Mouse (Mus musculus) subcutaneous adipose tissue, adult 2 months (tissue): ENCODE measurements around the gene Ints14. TPM values are rescaled to one million over a fixed set of nuclear protein-coding genes. Genes with fewer than 3 reads are reported as not detected.

Experiments
- polyA plus RNA-seq: library from polyadenylated mRNA; depleted of rRNA; stranded (reverse); fragments of >200 nt; gene quantifications from 2 replicates; pipeline ENCODE4 v1.2.3, GENCODE M21; 2012; ENCODE audit warnings: low replicate concordance; rRNA removed

Ints14 gene
- polyA plus RNA-seq: 19.2 and 23.6 TPM in 2 replicates

DNA sequence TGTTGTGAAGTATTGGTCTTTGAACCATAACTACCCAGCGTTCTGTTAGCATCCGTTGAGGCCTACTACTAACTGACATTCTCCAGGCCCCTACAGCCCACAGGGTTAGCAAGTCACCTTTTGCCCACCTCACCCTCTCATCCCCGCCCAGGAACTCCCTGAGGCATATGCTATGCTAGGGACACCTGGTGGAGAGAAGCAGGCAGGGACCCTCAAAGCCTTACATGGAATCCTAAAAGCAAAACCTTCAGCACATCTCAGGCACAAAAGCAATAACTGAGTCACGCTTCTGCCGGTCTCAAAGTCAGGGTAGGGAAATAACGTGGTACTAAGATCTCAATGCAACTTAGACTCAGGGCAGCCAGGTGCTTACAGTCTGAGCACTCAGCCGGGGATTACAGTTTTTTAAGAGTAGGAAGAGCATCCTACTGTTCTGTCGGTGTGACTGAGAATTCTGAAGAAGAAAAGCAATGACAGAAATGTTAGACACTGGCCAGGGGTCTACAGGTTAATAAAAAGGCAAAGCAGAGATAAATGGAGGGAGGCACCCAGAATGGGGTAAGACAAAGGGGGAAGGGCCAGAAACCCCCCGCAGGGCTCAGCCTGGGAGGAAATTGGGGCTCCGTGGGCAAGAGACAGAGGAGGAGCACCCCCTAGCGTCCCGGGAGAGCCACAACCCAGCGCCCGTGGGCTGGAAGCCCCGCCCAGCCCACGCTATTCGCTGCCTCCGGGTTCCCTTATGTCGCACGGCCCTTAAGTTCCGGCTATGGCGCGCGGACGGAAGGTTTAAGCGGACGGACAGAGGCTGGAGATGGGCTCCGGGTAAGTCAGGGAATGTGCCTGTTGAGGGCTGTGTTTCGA is at the start of gene Ints14:
Gene Ints14, plus strand, starts transcription at position 789 of the 861 bp plus-strand sequence.

DNA sequence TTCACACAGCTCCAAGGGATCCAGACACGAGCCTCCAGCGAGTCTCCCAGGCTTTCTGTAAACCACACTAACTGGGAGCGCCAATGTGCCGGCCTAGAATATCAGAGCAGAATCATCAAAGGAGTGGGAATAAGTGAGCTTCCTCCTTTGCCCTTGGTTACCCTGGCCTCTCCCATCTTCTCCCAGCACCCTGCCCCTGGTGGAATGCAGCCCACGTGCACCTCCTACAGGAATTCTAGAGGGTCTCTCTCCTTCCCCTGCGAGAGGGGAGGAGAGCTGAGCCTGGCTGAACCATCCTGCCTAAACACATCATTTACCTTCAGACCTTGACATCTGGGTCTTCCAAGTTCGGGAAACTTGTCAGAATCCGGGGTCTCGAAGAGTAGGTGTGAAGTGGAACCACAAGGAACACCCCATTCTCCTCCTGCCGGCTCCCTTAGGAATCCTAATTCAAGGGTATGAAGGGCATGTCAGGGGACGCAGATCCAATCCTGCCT is 9.5 kb upstream of the Ints14 start, which contains the start of gene Slc24a1:
Gene Slc24a1, minus strand, starts transcription at position 447 of the 497 bp plus-strand sequence.

DNA sequence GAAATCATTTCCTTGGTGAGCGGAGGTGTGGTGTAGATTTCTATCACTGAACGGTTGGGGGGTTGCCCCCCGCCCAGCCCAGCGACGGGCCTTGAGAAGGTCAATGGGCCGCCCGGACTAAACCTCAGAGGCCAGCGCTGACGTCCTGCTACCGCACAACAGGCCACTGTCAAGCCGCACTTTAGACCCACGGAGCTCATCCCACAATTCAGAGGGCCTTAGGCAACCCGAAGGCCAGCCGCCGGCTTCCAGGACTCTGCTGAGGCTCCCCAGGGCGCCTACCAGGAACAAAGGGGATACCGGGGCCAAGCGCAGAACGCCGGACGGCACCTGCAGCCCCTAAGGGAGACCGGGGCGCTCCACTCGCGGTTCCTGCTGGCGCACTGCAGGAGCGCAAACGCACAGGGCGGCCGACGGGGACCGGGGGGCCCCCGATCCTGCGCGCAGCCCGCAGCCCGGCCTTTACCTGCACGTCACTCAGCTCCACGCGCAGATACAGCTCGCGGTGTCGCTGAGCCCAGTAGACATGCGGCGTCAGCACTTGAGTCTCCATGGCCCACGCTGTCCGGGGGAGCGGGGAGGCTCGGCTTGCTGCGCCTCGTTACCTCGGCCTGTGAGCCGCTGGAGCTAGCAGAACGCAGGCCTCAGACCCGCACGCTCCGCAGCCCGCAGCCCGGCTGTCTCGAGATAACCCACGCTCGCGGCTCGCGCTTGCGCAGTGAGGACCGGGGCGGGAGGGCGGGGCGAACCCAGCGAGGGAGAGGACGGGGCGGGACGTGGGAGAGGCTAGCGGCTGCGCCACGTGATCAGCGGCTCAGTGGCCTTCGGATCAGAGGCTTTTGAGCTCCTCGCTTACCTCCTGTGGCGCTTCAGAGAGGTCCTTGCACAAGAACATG is 60.5 kb downstream of the Ints14 start, which contains the start of gene Hacd3:
Gene Hacd3, minus strand, starts transcription at position 703 of the 896 bp plus-strand sequence.

DNA sequence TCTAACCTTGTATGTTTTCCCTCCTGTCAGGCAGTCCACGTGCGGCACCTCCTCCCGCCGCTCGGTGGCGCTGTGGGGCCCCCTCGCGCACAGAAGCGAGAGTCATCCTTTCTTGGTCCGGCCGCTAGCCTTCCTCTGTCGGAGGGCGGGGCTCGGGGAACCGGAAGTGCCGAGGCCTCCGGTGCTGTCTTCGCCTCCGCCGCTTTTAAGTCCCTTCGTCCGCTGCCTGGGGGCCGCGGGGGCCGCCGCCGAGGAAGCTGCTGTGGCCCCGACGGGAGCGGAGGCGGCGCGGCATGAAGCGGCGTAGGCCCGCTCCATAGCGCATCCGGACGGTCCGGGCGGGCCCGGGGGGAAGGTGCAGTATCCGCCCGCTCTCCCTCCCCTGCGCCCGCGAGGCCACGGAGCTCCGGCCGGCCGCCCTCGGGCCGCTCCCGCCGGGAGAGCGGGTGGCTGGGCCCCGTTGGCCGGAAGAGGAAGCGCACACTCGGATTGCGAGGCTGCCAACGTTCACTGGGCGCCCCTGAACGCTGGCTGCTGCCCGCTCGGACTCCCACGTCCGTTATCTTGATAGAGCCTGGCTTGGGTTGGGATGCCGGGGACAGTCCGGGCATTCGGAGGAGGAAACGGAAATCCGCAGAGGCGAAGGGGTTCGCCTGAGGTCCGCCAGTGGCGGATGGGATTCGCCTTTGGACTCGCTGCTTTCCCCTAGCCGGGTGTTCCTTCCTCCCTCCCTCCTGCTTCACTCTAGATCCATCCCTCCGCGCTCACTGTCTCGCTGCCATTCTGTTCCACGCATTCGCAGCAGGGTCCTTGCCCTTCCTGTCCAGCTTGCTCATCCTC is 71.8 kb downstream of the Ints14 start, which contains the start of gene Dpp8:
Gene Dpp8, plus strand, starts transcription at position 146 of the 840 bp plus-strand sequence.

Other genes with a start within 250 kb of the Ints14 start
- gene Rab11a, start 223.1 kb upstream of the Ints14 start, polyA plus RNA-seq: 119 and 122 TPM in 2 replicates
- gene Dennd4a, start 149.6 kb upstream of the Ints14 start, polyA plus RNA-seq: 14.4 and 14.6 TPM in 2 replicates
- 0.04 and 0.06 TPM in 2 replicates for gene Slc24a1, start 9.3 kb upstream of the Ints14 start, polyA plus RNA-seq
- 19.9 and 48.2 TPM in 2 replicates for gene Hacd3, start 60.8 kb downstream of the Ints14 start, polyA plus RNA-seq
- gene Dpp8, start 71.5 kb downstream of the Ints14 start, polyA plus RNA-seq: 43.8 and 80.3 TPM in 2 replicates
- gene Igdcc4, start 140.6 kb downstream of the Ints14 start, polyA plus RNA-seq: 4.0 and 40.8 TPM in 2 replicates
- gene Igdcc3, start 180.3 kb downstream of the Ints14 start, polyA plus RNA-seq: 0.64 and 3.8 TPM in 2 replicates
- gene Parp16, start 234.4 kb downstream of the Ints14 start, polyA plus RNA-seq: 14.8 and 20.1 TPM in 2 replicates